ENCODE assay signal across 8 mouse cellular contexts in the genomic region with DNA sequence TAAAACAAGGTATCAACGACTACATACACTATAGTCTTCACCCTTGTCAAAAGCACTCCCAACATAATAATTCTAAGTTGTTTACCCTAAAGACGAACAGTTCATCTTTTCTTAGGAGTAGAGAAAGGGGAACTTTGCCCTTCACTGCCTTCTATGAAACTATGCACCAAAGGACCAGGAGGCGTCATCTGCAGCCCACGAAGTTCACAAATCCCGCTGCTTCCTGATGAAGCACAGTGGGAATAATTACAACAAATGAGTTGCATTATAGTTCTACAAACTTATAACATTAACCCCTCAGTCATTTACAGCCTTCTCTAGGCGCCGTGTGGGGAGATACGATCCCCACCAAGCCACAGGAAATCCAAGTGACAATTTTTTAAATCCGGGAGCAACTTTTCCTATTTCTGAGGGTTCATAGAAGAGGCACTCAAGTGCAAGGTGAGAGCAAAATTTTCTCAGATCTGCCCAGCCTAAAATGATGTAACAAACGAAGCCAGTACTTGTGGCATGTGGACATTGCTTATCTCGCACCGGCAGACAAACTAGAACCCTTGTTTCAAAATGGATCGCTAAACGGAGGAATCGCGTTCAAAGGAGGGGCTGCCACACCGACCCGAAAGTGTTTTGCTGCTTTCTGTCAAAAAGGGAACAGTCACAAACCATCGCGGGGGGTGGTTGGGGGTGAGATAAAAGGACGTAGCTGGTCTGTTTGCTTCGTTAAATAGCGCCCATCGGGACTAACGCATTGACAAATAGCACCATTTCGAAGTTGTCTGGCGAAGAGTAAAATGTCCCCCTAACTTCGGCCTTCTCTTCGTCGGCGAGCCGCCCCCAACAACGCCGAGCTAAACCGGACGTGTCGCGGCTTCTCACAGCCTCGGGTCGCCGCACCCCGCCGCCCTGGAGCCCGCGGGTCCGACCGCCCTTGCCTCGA. TPM values are rescaled to one million over a fixed set of nuclear protein-coding genes. Genes with fewer than 3 reads are reported as not detected.
DNase-seq lines count a peak whose midpoint lies in the region; ATAC-seq and TF ChIP-seq lines count a peak whose summit lies in the region.

No protein-coding gene starts in this region.

- peaks cover 51% of the 10 kb centered on the region for H3K36me3 ChIP-seq in erythroblast, embryonic 14.5 days (ENCODE audit: control insufficient read depth)
- no peaks in the 10 kb centered on the region; the same call in 1 of the 2 replicates for H3K36me3 ChIP-seq in intestine, postnatal 0 days (ENCODE audit: control insufficient read depth, insufficient read depth)
- no peaks in the 10 kb centered on the region for H3K36me3 ChIP-seq in lung, postnatal 0 days (ENCODE audit: insufficient read depth, low read length)
- no peaks in the 10 kb centered on the region for H3K36me3 ChIP-seq in stomach, embryonic 16.5 days (ENCODE audit: control insufficient read depth, insufficient read depth, low read length)

- no peaks in the 10 kb centered on the region for H3K9me3 ChIP-seq in erythroblast, embryonic 14.5 days (ENCODE audit: control insufficient read depth, low read length)
- no peaks in the 10 kb centered on the region for H3K9me3 ChIP-seq in intestine, postnatal 0 days (ENCODE audit: control insufficient read depth)
- no peaks in the 10 kb centered on the region for H3K9me3 ChIP-seq in lung, postnatal 0 days (ENCODE audit: low read length)
- H3K9me3 ChIP-seq in stomach, embryonic 16.5 days (replicated peaks; ENCODE audit: control insufficient read depth, low read length), result no peaks in the 10 kb centered on the region

- H3K27me3 ChIP-seq in erythroblast, embryonic 14.5 days (ENCODE audit: control insufficient read depth), result no peaks in the 10 kb centered on the region
- H3K27me3 ChIP-seq in intestine, postnatal 0 days (replicated peaks; ENCODE audit: control insufficient read depth, insufficient read depth, low read length), result no peaks in the 10 kb centered on the region
- H3K27me3 ChIP-seq in lung, postnatal 0 days (replicated peaks; ENCODE audit: insufficient read depth, low read length), result no peaks in the 10 kb centered on the region
- no peaks in the 10 kb centered on the region for H3K27me3 ChIP-seq in stomach, embryonic 16.5 days (ENCODE audit: control insufficient read depth, insufficient read depth, low read length)

- H3K9ac ChIP-seq in intestine, postnatal 0 days (ENCODE audit: low read depth, low read length), result peak overlapping the region; percentile 94
- H3K9ac ChIP-seq in lung, postnatal 0 days (replicated peaks; ENCODE audit: low read depth), result peak overlapping the region; percentile 93
- H3K9ac ChIP-seq in stomach, embryonic 16.5 days (ENCODE audit: low read length), result peak overlapping the region; percentile 99

- DNase-seq in 416B (ENCODE audit: low read depth), result peak; percentile 61
- DNase-seq in lung, postnatal 0 days (ENCODE audit: low spot score), result peak; percentile 43
- DNase-seq in adrenal gland, postnatal 10 days, result no peak
- DNase-seq in left cerebral cortex, postnatal 25 days (ENCODE audit: low spot score in 2 of 2), result no peak

- peak overlapping the region; percentile 97 for H3K27ac ChIP-seq in intestine, postnatal 0 days (ENCODE audit: low read depth, low read length)
- H3K27ac ChIP-seq in lung, postnatal 0 days (ENCODE audit: low read length), result peak overlapping the region; percentile 95
- peak overlapping the region; percentile 94 for H3K27ac ChIP-seq in stomach, embryonic 16.5 days (ENCODE audit: low read length)

- TF ChIP-seq EP300 in lung, postnatal 0 days (IDR thresholded peaks at IDR 0.05), result no peak

- peak overlapping the region; percentile 97 for H3K4me3 ChIP-seq in erythroblast, embryonic 14.5 days (replicated peaks)
- peak overlapping the region; percentile 84 for H3K4me3 ChIP-seq in intestine, postnatal 0 days (ENCODE audit: low read depth, low read length)
- peak overlapping the region; percentile 98 for H3K4me3 ChIP-seq in lung, postnatal 0 days (ENCODE audit: low read depth, low read length)
- peak overlapping the region; percentile 98 for H3K4me3 ChIP-seq in stomach, embryonic 16.5 days (replicated peaks; ENCODE audit: low read length)

- peak overlapping the region; percentile 100 for H3K4me2 ChIP-seq in intestine, postnatal 0 days (replicated peaks; ENCODE audit: low read depth)
- H3K4me2 ChIP-seq in lung, postnatal 0 days (replicated peaks; ENCODE audit: low read depth, low read length), result peak overlapping the region; percentile 78
- peak overlapping the region; percentile 95 for H3K4me2 ChIP-seq in stomach, embryonic 16.5 days (ENCODE audit: low read depth, low read length)

- H3K4me1 ChIP-seq in erythroblast, embryonic 14.5 days (ENCODE audit: control insufficient read depth), result peaks cover 56% of the 10 kb centered on the region
- peaks cover 11% of the 10 kb centered on the region; the same call in 1 of the 2 replicates for H3K4me1 ChIP-seq in intestine, postnatal 0 days (replicated peaks; ENCODE audit: control insufficient read depth, insufficient read depth, low read length)
- H3K4me1 ChIP-seq in lung, postnatal 0 days (ENCODE audit: insufficient read depth, low read depth, low read length), result no peaks in the 10 kb centered on the region; the same call in 1 of the 2 replicates
- peaks cover 29% of the 10 kb centered on the region for H3K4me1 ChIP-seq in stomach, embryonic 16.5 days (ENCODE audit: control insufficient read depth, insufficient read depth, low read length)

- 0 out of 2 replicates have a peak, but pooled peaks have one; percentile 18 for TF ChIP-seq CTCF in intestine, postnatal 0 days (IDR thresholded peaks at IDR 0.05; ENCODE audit: low read depth)
- TF ChIP-seq CTCF in lung, postnatal 0 days (IDR thresholded peaks at IDR 0.05), result no peak

- WGBS in intestine, postnatal 0 days, result 1% methylated on average over 48 of the region's 48 CpGs
- 2% methylated on average over 47 of the region's 48 CpGs for WGBS in lung, postnatal 0 days
- WGBS in stomach, embryonic 16.5 days, result 2% methylated on average over 48 of the region's 48 CpGs

- ATAC-seq in CD4-positive, CD25-positive, alpha-beta regulatory T cell, adult 4 months, result peak; percentile 1
- ATAC-seq in intestine, postnatal 0 days, result no peak
- ATAC-seq in lung, postnatal 0 days, result no peak
- ATAC-seq in stomach, embryonic 16.5 days (ENCODE audit: insufficient read depth, low FRiP score), result no peak

- intact Hi-C loops in left cerebral cortex, postnatal 25 days (cut with DNase I), result loop anchor here (2.0 kb wide), 1 partner anchor 25 kb away; a partner anchor contains a TSS

RNA-seq across cellular contexts. Expression of a gene that starts 1.3 kb away (rescaled TPM):
- polyA plus RNA-seq in CD4-positive, CD25-positive, alpha-beta regulatory T cell, adult 4 months (2017; shearing (Covaris generic)), result 10 to 100 TPM; 33.1 to 37.4 TPM
- polyA plus RNA-seq in erythroblast, embryonic 14.5 days (2012), result 5.4 and 6.9 TPM in 2 replicates
- 61.8 and 65.0 TPM in 2 replicates for polyA plus RNA-seq in intestine, postnatal 0 days (2015; fragmentation: Nextera tagmentation; extraction: Ambion mirVana)
- 57.4 and 61.6 TPM in 2 replicates for polyA plus RNA-seq in lung, postnatal 0 days (2015; fragmentation: Nextera tagmentation; extraction: Ambion mirVana)
- polyA plus RNA-seq in stomach, embryonic 16.5 days (2015; fragmentation: Nextera tagmentation; extraction: Ambion mirVana), result 27.7 and 27.8 TPM in 2 replicates
- total RNA-seq in adrenal gland, postnatal 10 days (2021), result 100 to 1,000 TPM; 125 to 132 TPM
- 100 to 1,000 TPM; 114 to 115 TPM for total RNA-seq in left cerebral cortex, postnatal 25 days (2021)

RNA-seq across cellular contexts. Expression of a gene that starts 25.5 kb away (rescaled TPM):
- polyA plus RNA-seq in CD4-positive, CD25-positive, alpha-beta regulatory T cell, adult 4 months (2017; shearing (Covaris generic)), result 10 to 100 TPM; 57.1 to 87.8 TPM
- 30.8 and 33.7 TPM in 2 replicates for polyA plus RNA-seq in erythroblast, embryonic 14.5 days (2012)
- 58.3 and 60.3 TPM in 2 replicates for polyA plus RNA-seq in intestine, postnatal 0 days (2015; fragmentation: Nextera tagmentation; extraction: Ambion mirVana)
- polyA plus RNA-seq in lung, postnatal 0 days (2015; fragmentation: Nextera tagmentation; extraction: Ambion mirVana), result 53.9 and 55.0 TPM in 2 replicates
- 86.7 and 97.0 TPM in 2 replicates for polyA plus RNA-seq in stomach, embryonic 16.5 days (2015; fragmentation: Nextera tagmentation; extraction: Ambion mirVana)
- 10 to 100 TPM; 47.6 to 48.3 TPM for total RNA-seq in adrenal gland, postnatal 10 days (2021)
- 10 to 100 TPM; 47.4 to 52.3 TPM for total RNA-seq in left cerebral cortex, postnatal 25 days (2021)

RNA-seq across cellular contexts. Expression of a gene that starts 25.7 kb away (rescaled TPM):
- polyA plus RNA-seq in CD4-positive, CD25-positive, alpha-beta regulatory T cell, adult 4 months (2017; shearing (Covaris generic)), result 10 to 100 TPM; 17.3 to 18.3 TPM
- 0.05 and 0.07 TPM in 2 replicates for polyA plus RNA-seq in erythroblast, embryonic 14.5 days (2012)
- 5.2 and 5.5 TPM in 2 replicates for polyA plus RNA-seq in intestine, postnatal 0 days (2015; fragmentation: Nextera tagmentation; extraction: Ambion mirVana)
- polyA plus RNA-seq in lung, postnatal 0 days (2015; fragmentation: Nextera tagmentation; extraction: Ambion mirVana), result 6.1 and 7.0 TPM in 2 replicates
- polyA plus RNA-seq in stomach, embryonic 16.5 days (2015; fragmentation: Nextera tagmentation; extraction: Ambion mirVana), result 15.5 and 16.1 TPM in 2 replicates
- 10 to 100 TPM; 14.5 to 15.6 TPM for total RNA-seq in adrenal gland, postnatal 10 days (2021)
- total RNA-seq in left cerebral cortex, postnatal 25 days (2021), result 10 to 100 TPM; 86.6 to 96.8 TPM

Comparison
In these comparisons a context has a peak if more than half of its experiments do, and no peak if none do; other contexts are left out.
1. DNase-seq: peak in 416B (single experiment) and lung, postnatal 0 days (single experiment); none in adrenal gland, postnatal 10 days (single experiment) and left cerebral cortex, postnatal 25 days (0 of 2).
2. Peak in every context shown above with its lines, with median percentiles within 50 percentile points of each other: H3K4me3 ChIP-seq, H3K27ac ChIP-seq, H3K4me2 ChIP-seq and H3K9ac ChIP-seq.